Mouse (Mus musculus): ENCODE measurements around the gene Akap13.

The Akap13 gene

DNA sequence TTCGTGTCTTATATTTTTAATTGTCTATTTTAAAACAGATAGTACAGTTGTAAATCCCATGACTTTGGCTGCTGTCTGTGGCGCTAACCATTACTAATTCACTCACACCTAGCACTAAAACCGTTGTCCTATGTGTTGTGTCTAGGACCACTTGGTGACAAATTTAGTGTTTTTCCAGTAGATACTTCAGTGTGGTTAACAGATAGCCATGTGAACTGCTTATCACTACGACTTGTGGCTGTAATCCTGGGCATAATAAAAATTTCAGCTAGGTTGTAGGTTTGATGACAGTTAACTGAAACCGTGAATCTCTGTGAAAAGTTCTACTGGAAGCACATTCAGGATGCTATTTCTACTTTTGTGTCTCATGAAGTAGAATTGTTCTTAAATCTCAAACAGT is 258.6 kb downstream of the Akap13 start:
- no peak for DNase-seq (ENCODE audit: low read depth, low spot score)

DNA sequence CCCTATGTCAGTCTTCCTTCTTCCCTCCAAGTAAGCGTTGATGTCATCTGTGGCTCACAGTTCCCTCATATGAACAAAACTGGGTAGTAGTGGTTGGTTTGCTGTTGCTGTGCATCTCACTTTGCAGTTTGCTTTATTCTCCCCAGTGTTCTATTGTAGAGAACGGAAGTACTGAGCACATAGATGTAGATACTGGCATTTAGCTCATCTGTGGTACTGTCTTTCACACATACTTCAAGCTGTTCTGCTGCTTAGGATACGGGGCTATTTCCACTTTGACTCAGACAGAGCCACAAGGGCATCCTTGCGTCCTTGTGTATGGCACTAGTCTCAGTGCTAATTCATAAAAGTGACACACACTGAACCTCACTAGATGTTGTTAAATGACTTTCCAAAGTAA is 259.7 kb downstream of the Akap13 start:
- DNase-seq (ENCODE audit: low read depth, low spot score) = no peak

DNA sequence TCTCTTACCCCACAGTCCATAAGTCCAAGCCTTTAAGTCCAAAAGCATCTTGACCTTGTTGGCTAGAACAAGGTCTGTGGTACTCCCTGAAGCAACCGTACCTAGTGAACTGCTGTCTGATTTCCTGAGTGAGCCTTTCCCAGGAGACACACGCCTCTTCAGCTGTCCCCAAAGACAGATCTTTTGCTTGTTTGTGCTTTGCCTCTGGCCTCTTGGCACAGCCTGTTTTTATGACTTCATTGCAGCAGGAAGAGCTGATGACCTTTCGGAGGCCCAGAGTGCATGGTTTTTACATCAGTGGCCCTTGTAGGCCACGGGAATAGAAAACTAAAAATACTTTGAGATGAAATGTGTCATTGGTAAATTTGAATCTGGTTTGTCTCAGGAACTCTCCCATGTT is 260.6 kb downstream of the Akap13 start:
- peak; percentile 22 for DNase-seq (ENCODE audit: low read depth, low spot score)

- DNase-seq (ENCODE audit: low read depth, low spot score) = no peak
Measured at GRCm38 (mm10) chr7:75717349-75717748, 262.0 kb downstream of the Akap13 start.

DNA sequence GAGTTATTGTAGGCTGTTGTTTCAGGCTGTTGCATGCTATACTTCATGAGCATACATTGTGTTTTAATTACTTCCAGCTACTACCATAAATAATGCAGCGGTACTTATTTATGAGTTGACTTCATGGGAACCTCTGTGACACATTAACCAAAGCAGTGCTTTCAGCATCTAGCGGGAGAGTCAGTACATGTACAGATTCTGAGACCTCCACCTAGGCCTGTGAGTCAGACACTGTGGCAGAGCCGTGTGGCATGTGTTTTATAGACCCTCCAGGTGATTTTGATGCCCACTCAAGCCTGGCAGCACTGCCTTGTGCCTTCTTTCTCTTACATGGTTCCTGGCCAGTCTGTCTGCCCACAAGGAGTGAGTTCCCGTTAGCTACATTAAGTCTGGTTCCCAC is 266.0 kb downstream of the Akap13 start:
- DNase-seq (ENCODE audit: low read depth, low spot score) = no peak

DNA sequence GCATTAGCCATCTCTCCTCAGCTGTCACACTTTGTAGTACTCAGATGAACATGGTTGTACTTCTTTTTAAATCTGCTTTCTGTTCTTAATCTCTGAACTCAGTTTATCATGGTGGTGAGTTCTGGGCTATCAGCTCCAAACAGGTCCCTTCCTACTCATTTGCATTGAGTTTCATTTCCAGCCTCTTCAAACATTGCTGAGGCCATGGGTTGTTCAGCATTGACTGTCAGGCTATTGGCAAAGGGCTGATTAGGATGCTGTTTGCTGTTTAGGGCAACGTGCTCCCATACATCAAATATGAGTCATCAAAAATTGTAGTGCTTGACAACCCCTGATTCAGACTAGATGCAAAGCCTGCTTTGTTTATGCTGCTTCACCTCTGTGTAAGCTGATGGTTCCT is 268.7 kb downstream of the Akap13 start:
- DNase-seq (ENCODE audit: low read depth, low spot score) = no peak

DNA sequence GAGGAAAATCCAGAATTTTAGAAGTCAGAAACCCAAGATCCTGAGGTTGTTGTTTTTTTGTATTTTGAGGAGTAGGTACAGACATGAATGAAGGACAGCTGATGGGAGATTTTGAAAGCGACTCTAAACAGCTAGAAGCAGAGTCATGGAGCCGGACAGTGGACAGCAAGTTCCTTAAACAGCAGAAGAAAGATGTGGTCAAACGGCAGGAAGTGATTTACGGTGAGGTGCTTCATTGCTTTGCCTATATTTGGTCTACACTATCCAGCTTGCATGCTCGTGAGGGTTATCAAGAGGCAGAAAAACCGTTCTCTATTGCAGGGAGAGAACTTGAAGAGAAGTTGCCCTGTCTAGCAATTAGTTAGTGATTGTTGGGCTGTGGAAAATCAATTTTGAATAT is 270.6 kb downstream of the Akap13 start:
- no peak for DNase-seq (ENCODE audit: low read depth, low spot score)

GRCm38 (mm10) chr7:75726867-75727266 is 271.5 kb downstream of the Akap13 start:
- no peak for DNase-seq (ENCODE audit: low read depth, low spot score)

DNA sequence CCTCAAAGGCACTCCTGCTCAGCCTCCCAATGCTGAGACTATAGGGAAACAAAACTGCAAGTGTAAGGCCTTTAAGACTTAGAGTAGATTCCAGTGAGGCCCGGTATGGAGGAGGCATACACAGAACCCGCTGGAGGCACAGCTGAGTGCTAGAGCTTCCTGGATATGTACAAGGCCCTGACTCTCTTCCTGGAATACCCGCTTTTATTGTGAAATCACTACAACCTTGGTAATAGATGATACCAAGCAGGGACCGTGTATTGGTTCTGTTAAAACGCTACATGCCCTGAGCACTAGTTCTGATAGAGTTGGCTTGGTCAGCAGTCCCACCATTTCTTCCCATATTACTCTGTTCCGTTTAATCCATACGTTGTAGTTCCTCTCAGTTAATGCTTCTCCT is 274.3 kb downstream of the Akap13 start:
- no peak for DNase-seq (ENCODE audit: low read depth, low spot score)

- no peak for DNase-seq (ENCODE audit: low read depth, low spot score)
Measured at GRCm38 (mm10) chr7:75730216-75730615, 274.9 kb downstream of the Akap13 start.

GRCm38 (mm10) chr7:75731951-75732350 is 276.6 kb downstream of the Akap13 start:
- DNase-seq (ENCODE audit: low read depth, low spot score) = no peak

- no peak for DNase-seq (ENCODE audit: low read depth, low spot score)
Measured at GRCm38 (mm10) chr7:75733166-75733565, 277.8 kb downstream of the Akap13 start.

DNA sequence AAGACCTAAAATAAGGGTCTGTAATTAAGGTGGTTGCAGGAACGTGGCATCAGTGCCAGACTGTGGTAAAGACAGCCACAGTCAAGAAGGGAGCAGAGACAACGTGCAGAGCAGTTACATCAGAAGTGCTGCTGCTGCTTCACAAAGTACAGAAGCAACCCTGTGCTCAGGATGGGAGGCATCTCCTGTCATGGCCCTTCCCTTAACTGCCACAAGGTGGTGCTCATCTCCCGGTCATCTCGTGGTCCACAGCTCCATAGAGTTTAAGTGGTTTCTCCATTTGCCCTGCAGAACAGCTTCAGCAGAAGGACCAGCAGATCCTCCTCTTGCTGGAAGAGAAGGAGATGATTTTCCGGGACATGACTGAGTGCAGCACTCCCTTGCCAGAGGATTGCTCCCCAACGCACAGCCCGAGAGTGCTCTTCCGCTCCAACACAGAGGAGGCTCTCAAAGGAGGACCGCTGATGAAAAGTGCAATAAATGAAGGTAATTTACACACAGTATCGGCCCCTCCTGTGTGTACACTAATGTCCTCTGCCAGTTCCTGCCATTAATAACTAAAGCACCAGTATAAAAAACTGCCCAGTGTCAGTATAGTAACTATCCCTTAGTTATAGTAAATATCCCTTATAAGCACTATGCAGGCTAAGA is 283.9 kb downstream of the Akap13 start:
- DNase-seq (ENCODE audit: low read depth, low spot score) = peak; percentile 74

DNA sequence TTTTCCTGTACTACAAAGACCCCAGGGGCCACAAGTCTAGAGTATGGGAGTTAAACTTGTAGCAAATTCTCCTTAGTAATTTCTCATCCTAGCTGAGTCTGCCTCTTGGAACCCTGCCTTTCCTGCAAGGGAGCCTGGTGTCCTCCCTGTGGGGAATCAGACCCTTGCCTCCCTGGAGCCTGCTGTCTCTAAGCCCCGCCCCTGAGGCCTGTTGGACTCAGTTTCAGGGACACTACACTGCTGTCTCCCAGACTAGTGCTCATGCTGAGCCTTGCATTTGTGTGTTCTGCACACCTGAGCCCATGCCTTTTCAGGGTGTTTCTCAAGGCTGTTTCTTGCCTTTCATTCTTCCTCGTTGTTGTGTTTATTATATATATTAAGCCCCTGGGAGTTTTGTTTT is 289.2 kb downstream of the Akap13 start:
- DNase-seq (ENCODE audit: low read depth, low spot score) = no peak

DNA sequence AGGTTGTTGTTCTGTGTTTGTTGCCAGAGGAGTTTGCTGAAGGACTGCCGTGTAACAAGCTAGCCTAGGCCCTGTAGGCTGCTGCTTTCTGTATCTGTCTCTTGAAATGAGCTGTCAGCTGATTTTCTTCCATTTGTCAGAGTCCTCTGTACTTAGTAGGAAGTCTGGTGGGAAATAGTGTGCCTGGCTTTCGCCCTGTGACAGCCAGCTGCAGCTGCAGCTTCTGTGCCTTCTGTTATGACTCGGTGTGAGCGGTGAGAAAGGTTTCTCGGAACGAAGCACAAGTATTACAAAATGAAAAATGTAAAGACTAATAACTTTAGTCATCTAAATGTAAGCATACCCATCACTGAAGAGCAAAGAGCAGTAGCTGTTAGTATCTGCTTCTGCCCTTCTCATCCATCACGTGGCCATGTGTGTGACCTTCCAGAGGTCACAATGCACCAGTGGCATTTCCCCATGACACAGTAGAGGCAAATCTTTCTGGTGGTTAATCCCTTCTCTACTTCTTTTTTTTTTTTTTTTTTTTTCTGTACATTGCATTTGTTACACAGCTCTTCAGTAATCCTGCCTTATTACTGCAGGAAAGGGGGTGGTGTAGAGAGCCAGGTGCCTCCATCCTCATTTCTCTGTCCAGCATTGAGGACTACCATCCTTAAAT is 289.8 kb downstream of the Akap13 start:
- DNase-seq (ENCODE audit: low read depth, low spot score) = no peak

- DNase-seq (ENCODE audit: low read depth, low spot score) = peak; percentile 56
Measured at GRCm38 (mm10) chr7:75745969-75746368, 290.6 kb downstream of the Akap13 start.

DNA sequence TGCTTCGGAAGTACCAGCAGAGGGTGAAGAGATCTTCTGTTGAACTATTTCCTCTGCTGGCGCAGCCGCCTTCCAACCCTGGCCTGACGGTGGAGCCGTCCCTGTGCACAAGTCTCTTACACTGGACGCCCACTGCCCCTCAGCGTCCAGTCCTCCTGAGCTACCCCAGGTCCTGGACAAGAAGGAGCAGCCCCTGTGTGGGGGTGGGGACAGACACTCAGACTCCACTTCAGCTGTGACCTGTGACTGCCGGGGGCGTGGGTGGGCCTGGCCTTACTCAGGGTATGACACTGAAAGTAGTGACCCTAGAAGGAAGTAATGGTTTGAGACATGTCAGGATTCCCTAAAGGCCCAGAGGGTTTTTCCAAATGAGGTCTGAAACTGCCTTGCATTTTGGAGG is 295.2 kb downstream of the Akap13 start:
- DNase-seq (ENCODE audit: low read depth, low spot score) = no peak

GRCm38 (mm10) chr7:75751161-75751803 is 295.9 kb downstream of the Akap13 start:
- DNase-seq (ENCODE audit: low read depth, low spot score) = no peak

DNA sequence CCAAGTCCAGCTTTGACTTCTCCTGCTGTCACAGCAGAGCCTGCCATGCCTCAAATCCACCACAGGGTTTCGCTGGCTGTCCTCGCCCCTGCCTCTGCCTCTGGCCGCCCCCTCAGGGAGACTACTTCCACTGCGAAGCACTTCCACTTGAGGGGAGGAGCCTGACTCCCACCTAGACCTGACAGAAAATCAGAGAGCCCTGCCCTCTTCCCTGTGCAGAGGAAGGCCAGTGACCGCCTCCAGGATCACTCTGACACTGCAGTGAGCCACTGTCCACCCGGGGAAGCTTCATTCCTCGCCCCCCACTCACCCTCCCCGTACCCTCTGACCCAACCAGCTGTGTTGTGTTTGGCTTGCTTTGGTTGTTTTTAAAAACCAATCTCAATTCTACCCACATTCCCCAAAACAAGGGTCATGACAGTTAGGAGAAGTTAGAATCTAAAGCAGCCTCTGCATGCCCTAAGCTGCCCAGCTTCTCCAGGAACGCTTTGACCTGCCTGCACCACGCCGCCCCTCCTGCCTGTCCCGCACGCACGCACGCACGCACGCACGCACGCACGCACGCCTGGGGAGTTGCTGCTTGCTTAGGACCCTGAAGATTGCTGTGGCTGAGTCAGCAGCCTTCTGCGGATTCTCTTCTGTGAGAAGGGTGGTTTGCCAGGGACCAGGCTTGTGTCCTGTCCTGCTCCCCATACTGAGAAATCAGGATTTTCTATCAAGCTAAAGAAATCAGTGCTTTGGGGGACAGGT is 297.3 kb downstream of the Akap13 start:
- DNase-seq (ENCODE audit: low read depth, low spot score) = no peak

GRCm38 (mm10) chr7:75753192-75753783 is 298.0 kb downstream of the Akap13 start:
- DNase-seq (ENCODE audit: low read depth, low spot score) = no peak

DNA sequence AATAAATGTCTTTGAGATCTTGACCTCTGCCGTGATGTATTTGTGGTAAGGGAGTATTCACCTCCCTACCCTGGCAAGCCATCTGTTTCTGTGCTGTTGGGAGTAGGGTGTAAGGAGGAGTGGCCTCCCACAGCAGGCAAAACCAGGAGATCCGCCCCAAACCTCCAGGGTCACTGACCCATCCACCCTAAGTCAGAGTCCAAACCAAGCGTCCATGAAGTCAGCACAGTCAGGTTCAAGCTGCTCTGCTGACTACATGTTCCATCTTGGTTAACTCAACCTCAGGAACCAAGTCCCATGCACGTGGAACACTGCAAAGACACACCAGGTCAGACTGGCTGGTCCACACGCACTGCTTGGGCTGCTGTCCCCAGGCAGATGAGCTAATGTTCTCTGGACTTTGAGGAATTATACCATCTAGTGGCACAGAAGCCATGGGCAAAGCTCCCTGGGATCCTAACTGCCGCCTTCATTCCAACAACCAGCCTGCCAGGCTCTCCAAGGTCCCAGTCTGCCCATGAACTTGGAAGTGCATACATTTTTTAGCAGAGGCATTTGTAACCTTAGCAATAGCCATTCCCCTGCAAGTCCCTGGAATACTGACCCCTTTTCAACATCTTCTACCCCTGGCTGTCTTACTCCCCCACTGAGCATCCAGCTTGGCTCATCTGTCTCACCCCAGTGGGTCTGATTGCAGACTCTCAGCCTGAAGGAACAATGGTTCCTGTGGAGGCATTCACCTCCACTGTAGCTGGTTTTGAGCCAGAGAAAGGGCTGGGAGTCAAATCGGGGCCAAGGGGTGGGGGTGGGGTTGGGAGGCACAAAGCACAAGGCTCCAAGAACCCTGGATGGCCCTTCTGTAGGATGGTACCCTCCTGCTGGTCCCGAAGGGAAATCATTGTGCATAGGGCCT is 299.5 kb downstream of the Akap13 start:
- DNase-seq (ENCODE audit: low read depth, low spot score) = no peak
